Mouse (Mus musculus): ENCODE data around the gene Thada. TPM values are rescaled to one million over a fixed set of nuclear protein-coding genes. Genes with fewer than 3 reads are reported as not detected.

Gene Thada
- polyA plus RNA-seq, 1 experiment from 2014 or later: 10.3 TPM

DNA sequence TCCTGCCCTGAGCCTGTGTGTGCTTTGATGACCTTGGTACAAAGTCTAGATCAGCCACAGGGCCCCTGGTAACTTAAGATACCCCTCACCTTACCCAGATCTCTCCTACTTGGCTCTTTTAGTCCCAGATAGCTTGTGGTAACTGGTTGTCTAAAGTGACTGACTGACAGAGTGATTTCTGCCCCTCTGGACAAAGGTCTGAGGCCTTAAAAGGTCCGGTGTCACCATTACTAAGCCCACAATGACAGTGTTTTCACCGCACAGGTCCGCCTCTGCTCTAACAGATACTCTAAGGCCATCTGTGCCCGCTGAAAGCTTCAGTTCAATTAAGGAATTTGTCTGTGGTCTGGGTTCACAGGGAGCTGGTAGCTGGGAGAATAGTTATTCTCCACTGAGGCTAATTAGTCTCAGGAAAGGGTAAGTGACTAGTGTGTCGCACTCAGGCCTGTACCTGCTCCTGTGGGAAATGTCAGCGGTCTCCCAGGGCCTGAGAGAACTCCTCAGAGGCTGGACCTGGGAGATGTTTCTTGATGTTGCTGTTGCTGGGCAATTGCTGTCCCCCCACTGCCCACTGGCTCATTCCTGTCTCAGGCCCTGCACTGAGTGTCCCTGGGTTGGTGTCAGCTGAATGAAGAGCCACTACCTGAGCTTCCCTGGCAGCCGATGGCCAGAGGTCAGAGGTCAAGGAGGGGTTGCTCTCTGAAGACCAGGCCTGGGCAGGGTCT is 319.4 kb downstream of the Thada start:
- no peak overlapping the region for H3K4me3 ChIP-seq
- peak overlapping the region; percentile 71 for H3K27ac ChIP-seq (replicated peaks)
- H3K9me3 ChIP-seq (replicated peaks): no peaks in the 10 kb centered on the region
- WGBS: 51% methylated on average over 7 of the region's 7 CpGs
- no peaks in the 10 kb centered on the region for H3K36me3 ChIP-seq
- no peak for DNase-seq (ENCODE audit: low spot score)
- peaks cover 59% of the 10 kb centered on the region for H3K4me1 ChIP-seq
- H3K27me3 ChIP-seq (ENCODE audit: low read depth, poor library complexity, severe bottlenecking): peaks cover 47% of the 10 kb centered on the region

DNA sequence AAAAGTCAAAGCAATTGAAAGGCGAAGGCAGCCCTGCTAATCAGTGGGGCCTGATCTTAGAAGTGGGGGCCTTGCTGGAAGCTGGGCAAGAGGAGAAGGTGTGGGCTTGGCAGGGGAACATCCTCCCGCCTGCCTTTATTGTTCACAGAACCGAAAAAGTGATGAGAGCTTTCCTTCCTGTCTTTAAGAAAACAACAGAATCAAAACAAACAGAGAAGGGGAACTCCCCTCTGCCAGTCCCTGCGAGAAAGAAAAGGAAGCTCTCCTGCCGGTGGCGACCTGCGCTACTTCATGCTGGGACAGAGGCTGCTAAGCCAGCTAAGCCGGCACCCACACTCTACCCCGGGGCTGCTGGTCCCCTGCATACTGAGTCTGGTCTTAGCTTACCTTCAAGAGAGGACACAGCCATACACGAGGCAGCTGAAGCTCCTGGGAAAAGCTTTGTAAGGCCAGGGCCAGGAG is 320.1 kb downstream of the Thada start:
- Histone ChIP-seq H3K4me1 (peaks cover 61% of the 10 kb centered on the region), H3K36me3 (no peaks in the 10 kb centered on the region), H3K27ac (replicated peaks) (peak overlapping the region; percentile 71), H3K27me3 (ENCODE audit: low read depth, poor library complexity, severe bottlenecking) (peaks cover 43% of the 10 kb centered on the region), H3K4me3 (no peak overlapping the region), H3K9me3 (replicated peaks) (no peaks in the 10 kb centered on the region)
- 10% methylated on average over 10 of the region's 10 CpGs for WGBS
- no peak for DNase-seq (ENCODE audit: low spot score)

DNA sequence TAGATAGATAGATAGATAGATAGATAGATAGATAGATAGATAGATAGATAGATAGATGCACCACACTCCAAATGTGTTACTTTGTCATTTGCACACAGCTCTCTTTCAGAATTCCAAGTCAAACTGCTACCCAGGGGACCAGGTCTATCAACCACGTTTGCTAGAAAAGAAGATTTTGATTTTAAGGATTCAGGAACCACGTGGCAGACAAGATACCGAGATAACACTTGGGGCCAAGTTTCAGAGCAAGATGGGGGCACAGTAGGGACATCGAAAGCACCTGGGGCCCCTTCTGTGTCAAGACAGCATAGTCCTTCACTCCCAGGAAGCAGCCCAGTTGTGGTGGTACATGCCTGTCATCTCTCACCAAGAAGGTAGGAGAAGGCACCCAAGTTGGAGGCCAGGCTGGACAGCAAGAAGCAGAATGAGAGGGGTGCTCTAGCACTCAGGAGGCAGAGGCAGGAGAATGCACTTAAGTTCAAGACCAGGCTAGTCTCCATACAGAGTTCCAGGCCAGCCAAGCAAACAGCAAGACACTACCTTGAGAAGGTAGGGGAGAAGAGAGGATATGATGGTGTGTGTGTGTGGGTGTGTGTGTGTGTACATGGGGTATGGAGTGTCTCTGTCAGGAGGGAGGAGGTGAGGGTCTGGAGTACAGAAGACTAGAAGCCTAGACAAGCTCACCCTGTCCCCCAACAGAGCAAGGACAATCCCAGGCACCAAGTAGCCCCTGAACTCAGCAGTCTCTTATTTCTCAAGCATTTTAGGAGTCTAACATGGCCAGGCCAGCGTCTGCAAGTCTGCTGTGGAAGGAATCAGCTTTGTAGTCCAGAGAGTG is 321.0 kb downstream of the Thada start:
- H3K27me3 ChIP-seq (ENCODE audit: low read depth, poor library complexity, severe bottlenecking): peaks cover 37% of the 10 kb centered on the region
- no peak overlapping the region for H3K4me3 ChIP-seq
- H3K4me1 ChIP-seq: peaks cover 64% of the 10 kb centered on the region
- no peaks in the 10 kb centered on the region for H3K9me3 ChIP-seq (replicated peaks)
- peak overlapping the region; percentile 42; the same call in 1 of the 2 replicates for H3K27ac ChIP-seq (replicated peaks)
- 77% methylated on average over 5 of the region's 5 CpGs for WGBS
- no peak for DNase-seq (ENCODE audit: low spot score)
- no peaks in the 10 kb centered on the region for H3K36me3 ChIP-seq

DNA sequence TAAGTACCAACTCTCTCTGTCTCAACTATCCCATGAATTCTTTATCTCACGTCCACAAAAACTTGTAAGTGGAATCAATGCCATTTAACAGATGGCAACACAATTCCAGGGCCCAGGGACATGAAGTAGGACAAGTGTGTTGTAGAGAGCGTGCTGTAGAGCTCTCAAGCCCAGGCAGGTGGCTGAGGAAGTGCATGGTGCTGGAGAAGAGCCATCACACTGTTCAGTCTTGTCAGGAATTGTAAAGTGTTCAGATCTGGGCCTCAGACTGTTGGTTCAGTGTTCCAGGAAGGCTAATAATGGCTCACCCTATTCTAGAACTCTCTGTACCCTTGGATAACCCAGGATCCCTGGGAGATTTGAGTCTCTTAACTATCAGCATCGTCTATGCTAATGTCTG is 321.9 kb downstream of the Thada start:
- H3K9me3 ChIP-seq (replicated peaks): no peaks in the 10 kb centered on the region
- peaks cover 32% of the 10 kb centered on the region for H3K27me3 ChIP-seq (ENCODE audit: low read depth, poor library complexity, severe bottlenecking)
- peaks cover 56% of the 10 kb centered on the region for H3K4me1 ChIP-seq
- no peak overlapping the region for H3K27ac ChIP-seq (replicated peaks)
- 91% methylated on average over 3 of the region's 3 CpGs for WGBS
- no peak overlapping the region for H3K4me3 ChIP-seq
- H3K36me3 ChIP-seq: no peaks in the 10 kb centered on the region
- DNase-seq (ENCODE audit: low spot score): no peak

DNA sequence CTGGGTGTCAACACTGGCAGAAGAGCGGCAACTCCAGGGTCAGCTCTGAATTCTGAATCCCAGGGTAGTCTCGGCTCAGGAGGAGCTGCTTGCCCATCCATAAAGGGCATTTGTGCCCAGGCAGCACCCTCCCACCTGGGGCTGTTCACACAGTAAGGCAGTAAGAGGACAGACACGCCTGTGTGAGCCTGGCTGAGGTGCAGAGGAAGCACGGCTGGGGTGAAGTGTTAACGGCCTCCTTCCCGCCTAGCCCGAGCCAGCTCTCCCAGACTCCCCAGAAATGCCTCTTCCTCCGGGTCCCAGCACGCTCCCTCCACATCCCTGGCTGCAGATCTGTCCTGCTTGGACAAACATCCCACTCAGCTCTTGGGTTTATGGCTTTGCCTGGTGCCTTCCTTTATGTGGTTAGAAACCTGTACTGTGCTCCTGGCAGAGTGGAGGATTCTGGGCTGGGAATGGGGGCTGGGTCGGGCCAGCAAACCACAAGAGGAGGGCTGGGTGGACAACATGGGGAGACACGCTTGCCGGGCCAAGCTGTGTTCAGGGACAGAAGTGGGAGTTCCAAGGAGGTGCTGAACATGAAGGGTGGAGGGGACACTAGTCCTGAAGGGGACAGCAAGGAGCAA is 322.7 kb downstream of the Thada start:
- H3K4me3 ChIP-seq: no peak overlapping the region
- H3K9me3 ChIP-seq (replicated peaks): no peaks in the 10 kb centered on the region
- peaks cover 48% of the 10 kb centered on the region for H3K4me1 ChIP-seq
- no peak for DNase-seq (ENCODE audit: low spot score)
- H3K27ac ChIP-seq (replicated peaks): no peak overlapping the region; the same call in 1 of the 2 replicates
- WGBS: 65% methylated on average over 12 of the region's 12 CpGs
- H3K27me3 ChIP-seq (ENCODE audit: low read depth, poor library complexity, severe bottlenecking): peaks cover 32% of the 10 kb centered on the region
- H3K36me3 ChIP-seq: no peaks in the 10 kb centered on the region

DNA sequence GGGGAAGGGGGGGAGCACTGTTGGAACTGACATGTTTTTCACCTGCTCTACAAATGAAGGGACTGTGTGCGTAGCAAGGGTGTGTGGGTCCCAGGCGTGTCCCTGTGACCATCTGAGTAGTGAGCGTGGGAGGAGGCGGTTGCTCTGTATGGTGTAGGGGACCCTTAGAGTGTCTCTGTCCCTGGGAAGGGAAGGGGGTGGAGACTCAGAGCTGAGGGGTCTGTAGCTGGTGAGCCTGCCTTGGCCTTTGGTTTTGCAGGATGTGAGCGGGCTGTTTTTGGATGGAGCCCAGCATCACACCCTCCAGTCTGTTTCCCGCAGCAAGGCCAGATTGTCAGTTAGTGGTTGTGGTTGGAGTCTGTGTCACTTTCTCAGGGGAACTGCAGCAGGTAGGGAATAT is 324.3 kb downstream of the Thada start:
- H3K4me1 ChIP-seq: peaks cover 39% of the 10 kb centered on the region
- no peaks in the 10 kb centered on the region for H3K9me3 ChIP-seq (replicated peaks)
- WGBS: 82% methylated on average over 6 of the region's 6 CpGs
- H3K4me3 ChIP-seq: no peak overlapping the region
- no peaks in the 10 kb centered on the region for H3K36me3 ChIP-seq
- no peak for DNase-seq (ENCODE audit: low spot score)
- 0 out of 2 replicates have a peak overlapping the region, but pooled peaks have one; percentile 6 for H3K27ac ChIP-seq (replicated peaks)
- H3K27me3 ChIP-seq (ENCODE audit: low read depth, poor library complexity, severe bottlenecking): peaks cover 19% of the 10 kb centered on the region

DNA sequence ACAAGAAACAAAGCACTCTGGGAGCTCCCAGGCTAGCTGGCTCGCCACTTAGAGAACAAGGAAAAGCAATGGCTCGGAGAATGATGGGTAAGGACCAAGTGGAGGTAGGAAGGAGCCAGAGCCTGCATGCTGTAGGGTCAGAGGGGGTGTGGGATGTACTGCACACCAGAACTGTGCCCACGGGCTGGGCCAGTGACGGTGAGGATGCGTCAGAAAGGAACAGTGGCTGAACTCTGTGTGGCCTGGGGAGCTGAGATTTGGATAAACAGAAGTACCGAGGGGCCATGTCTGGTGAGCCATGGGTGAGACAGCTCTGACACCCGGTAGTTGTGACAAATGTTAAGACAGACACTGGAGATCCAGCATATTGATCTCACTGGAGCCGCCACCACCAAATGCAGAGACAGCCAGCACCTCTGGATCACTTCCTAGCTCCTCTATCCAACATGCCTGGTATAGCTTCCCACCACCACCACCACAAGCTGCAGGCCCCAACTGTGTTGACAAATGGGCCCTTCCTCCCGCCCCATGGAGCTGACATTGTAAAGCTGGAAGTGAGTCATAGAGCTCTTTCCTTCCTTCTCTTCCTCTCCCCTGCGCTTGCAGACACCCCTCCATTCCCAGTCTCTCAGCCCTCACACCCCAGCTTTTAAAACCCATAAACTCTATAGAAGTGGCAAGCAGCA is 325.0 kb downstream of the Thada start:
- DNase-seq (ENCODE audit: low spot score): no peak
- peak overlapping the region; percentile 58 for H3K27ac ChIP-seq (replicated peaks)
- H3K4me1 ChIP-seq: peaks cover 39% of the 10 kb centered on the region
- no peaks in the 10 kb centered on the region for H3K9me3 ChIP-seq (replicated peaks)
- peaks cover 15% of the 10 kb centered on the region for H3K27me3 ChIP-seq (ENCODE audit: low read depth, poor library complexity, severe bottlenecking)
- H3K4me3 ChIP-seq: no peak overlapping the region
- 80% methylated on average over 10 of the region's 10 CpGs for WGBS
- no peaks in the 10 kb centered on the region for H3K36me3 ChIP-seq

Other genes starting within 250 kb of the Thada start
- 2.9 and 4.0 TPM in 2 replicates for gene Plekhh2, start 45.7 kb upstream of the Thada start, polyA plus RNA-seq (2016; fragmentation: Nextera tagmentation; extraction: Ambion mirVana)
- 30.9 and 32.7 TPM in 2 replicates for gene Dync2li1, start 160.3 kb upstream of the Thada start, polyA plus RNA-seq (2016; fragmentation: Nextera tagmentation; extraction: Ambion mirVana)
- 0.15 TPM in 1 of 2 replicates, not detected in the other for gene Abcg8, start 210.1 kb upstream of the Thada start, polyA plus RNA-seq (2016; fragmentation: Nextera tagmentation; extraction: Ambion mirVana)
- gene Abcg5, start 216.8 kb upstream of the Thada start, polyA plus RNA-seq (2016; fragmentation: Nextera tagmentation; extraction: Ambion mirVana): 1.6 and 3.0 TPM in 2 replicates